Mouse (Mus musculus): ENCODE measurements around the gene Mgrn1. TPM values are rescaled to one million over a fixed set of nuclear protein-coding genes. Genes with fewer than 3 reads are reported as not detected.
A peak's percentile ranks its signal among the peaks of the same experiment; 100 is the strongest.

Mgrn1 gene
- polyA plus RNA-seq, 1 experiment from 2014 or later, result 30.4 TPM

GRCm38 (mm10) chr16:4910758-4911157, 24.7 kb downstream of the Mgrn1 start:
- H3K36me3 ChIP-seq (ENCODE audit: control insufficient read depth, insufficient read depth), result peaks cover 7% of the 10 kb centered on the region; the same call in 1 of the 2 replicates
- no peaks in the 10 kb centered on the region for H3K9me3 ChIP-seq (replicated peaks; ENCODE audit: control insufficient read depth, low read length)
- H3K4me1 ChIP-seq (ENCODE audit: control insufficient read depth, low read depth, low read length), result peaks cover 10% of the 10 kb centered on the region
- H3K27ac ChIP-seq (ENCODE audit: low read length), result no peak overlapping the region
- 81% methylated on average over 8 of the region's 8 CpGs for WGBS (ENCODE audit: insufficient replicate concordance)
- no peak overlapping the region for H3K4me3 ChIP-seq (ENCODE audit: low read depth, low read length)
- no peak for ATAC-seq (ENCODE audit: low read depth)
- no peak overlapping the region for H3K4me2 ChIP-seq (ENCODE audit: low read depth, low read length)
- H3K27me3 ChIP-seq (ENCODE audit: control insufficient read depth, insufficient read depth, low read depth, low read length), result no peaks in the 10 kb centered on the region
- H3K9ac ChIP-seq (ENCODE audit: low read depth, low read length), result no peak overlapping the region

- peaks cover 10% of the 10 kb centered on the region for H3K4me1 ChIP-seq (ENCODE audit: control insufficient read depth, low read depth, low read length)
- H3K27me3 ChIP-seq (ENCODE audit: control insufficient read depth, insufficient read depth, low read depth, low read length), result no peaks in the 10 kb centered on the region
- H3K36me3 ChIP-seq (ENCODE audit: control insufficient read depth, insufficient read depth), result peaks cover 9% of the 10 kb centered on the region; the same call in 1 of the 2 replicates
- H3K4me2 ChIP-seq (ENCODE audit: low read depth, low read length), result no peak overlapping the region
- H3K4me3 ChIP-seq (ENCODE audit: low read depth, low read length), result no peak overlapping the region
- ATAC-seq (ENCODE audit: low read depth), result no peak; the same call in 1 of the 2 replicates
- no peaks in the 10 kb centered on the region for H3K9me3 ChIP-seq (replicated peaks; ENCODE audit: control insufficient read depth, low read length)
- H3K27ac ChIP-seq (ENCODE audit: low read length), result peak overlapping the region; percentile 81
- 56% methylated on average over 10 of the region's 10 CpGs for WGBS (ENCODE audit: insufficient replicate concordance)
- H3K9ac ChIP-seq (ENCODE audit: low read depth, low read length), result no peak overlapping the region
Measured at GRCm38 (mm10) chr16:4912074-4912648, 26.1 kb downstream of the Mgrn1 start.

- Histone ChIP-seq H3K9ac (ENCODE audit: low read depth, low read length) (no peak overlapping the region), H3K4me2 (ENCODE audit: low read depth, low read length) (peak overlapping the region; percentile 2; the same call in 1 of the 2 replicates)
Measured at GRCm38 (mm10) chr16:4912907-4913782, 27.1 kb downstream of the Mgrn1 start.

GRCm38 (mm10) chr16:4913783-4914735, 28.0 kb downstream of the Mgrn1 start:
- Histone ChIP-seq H3K9ac (ENCODE audit: low read depth, low read length) (no peak overlapping the region), H3K4me1 (ENCODE audit: control insufficient read depth, low read depth, low read length) (peaks cover 8% of the 10 kb centered on the region), H3K36me3 (ENCODE audit: control insufficient read depth, insufficient read depth) (peaks cover 9% of the 10 kb centered on the region; the same call in 1 of the 2 replicates), H3K4me3 (ENCODE audit: low read depth, low read length) (no peak overlapping the region), H3K27me3 (ENCODE audit: control insufficient read depth, insufficient read depth, low read depth, low read length) (no peaks in the 10 kb centered on the region), H3K9me3 (replicated peaks; ENCODE audit: control insufficient read depth, low read length) (no peaks in the 10 kb centered on the region), H3K27ac (ENCODE audit: low read length) (peak overlapping the region; percentile 81; the same call in 1 of the 2 replicates), H3K4me2 (ENCODE audit: low read depth, low read length) (peak overlapping the region; percentile 2; the same call in 1 of the 2 replicates)
- ATAC-seq (ENCODE audit: low read depth), result peak; percentile 49; the same call in 1 of the 2 replicates
- 31% methylated on average over 12 of the region's 12 CpGs for WGBS (ENCODE audit: insufficient replicate concordance)

More at GRCm38 (mm10) chr16:4912907-4913782, 27.1 kb downstream of the Mgrn1 start:
- H3K36me3 ChIP-seq (ENCODE audit: control insufficient read depth, insufficient read depth), result peaks cover 9% of the 10 kb centered on the region; the same call in 1 of the 2 replicates
- peak overlapping the region; percentile 81 for H3K27ac ChIP-seq (ENCODE audit: low read length)
- ATAC-seq (ENCODE audit: low read depth), result peak; percentile 40
- H3K4me3 ChIP-seq (ENCODE audit: low read depth, low read length), result no peak overlapping the region
- no peaks in the 10 kb centered on the region for H3K9me3 ChIP-seq (replicated peaks; ENCODE audit: control insufficient read depth, low read length)
- WGBS (ENCODE audit: insufficient replicate concordance), result 52% methylated on average over 11 of the region's 11 CpGs
- no peaks in the 10 kb centered on the region for H3K27me3 ChIP-seq (ENCODE audit: control insufficient read depth, insufficient read depth, low read depth, low read length)
- H3K4me1 ChIP-seq (ENCODE audit: control insufficient read depth, low read depth, low read length), result peaks cover 10% of the 10 kb centered on the region

- Histone ChIP-seq H3K4me2 (ENCODE audit: low read depth, low read length) (no peak overlapping the region), H3K27me3 (ENCODE audit: control insufficient read depth, insufficient read depth, low read depth, low read length) (no peaks in the 10 kb centered on the region), H3K4me1 (ENCODE audit: control insufficient read depth, low read depth, low read length) (peaks cover 8% of the 10 kb centered on the region), H3K9me3 (replicated peaks; ENCODE audit: control insufficient read depth, low read length) (no peaks in the 10 kb centered on the region), H3K9ac (ENCODE audit: low read depth, low read length) (no peak overlapping the region), H3K36me3 (ENCODE audit: control insufficient read depth, insufficient read depth) (peaks cover 9% of the 10 kb centered on the region; the same call in 1 of the 2 replicates), H3K4me3 (ENCODE audit: low read depth, low read length) (no peak overlapping the region), H3K27ac (ENCODE audit: low read length) (no peak overlapping the region)
- 53% methylated on average over 3 of the region's 3 CpGs for WGBS (ENCODE audit: insufficient replicate concordance)
- ATAC-seq (ENCODE audit: low read depth), result no peak
Measured at GRCm38 (mm10) chr16:4915931-4916330, 29.9 kb downstream of the Mgrn1 start.

- Histone ChIP-seq H3K27ac (ENCODE audit: low read length) (no peak overlapping the region), H3K4me2 (ENCODE audit: low read depth, low read length) (no peak overlapping the region), H3K36me3 (ENCODE audit: control insufficient read depth, insufficient read depth) (peaks cover 5% of the 10 kb centered on the region; the same call in 1 of the 2 replicates), H3K4me3 (ENCODE audit: low read depth, low read length) (no peak overlapping the region), H3K4me1 (ENCODE audit: control insufficient read depth, low read depth, low read length) (peaks cover 8% of the 10 kb centered on the region), H3K9me3 (replicated peaks; ENCODE audit: control insufficient read depth, low read length) (no peaks in the 10 kb centered on the region), H3K27me3 (ENCODE audit: control insufficient read depth, insufficient read depth, low read depth, low read length) (no peaks in the 10 kb centered on the region), H3K9ac (ENCODE audit: low read depth, low read length) (no peak overlapping the region)
- no peak for ATAC-seq (ENCODE audit: low read depth)
- 60% methylated on average over 2 of the region's 2 CpGs for WGBS (ENCODE audit: insufficient replicate concordance)
Measured at GRCm38 (mm10) chr16:4916608-4917007, 30.6 kb downstream of the Mgrn1 start.

- H3K27ac ChIP-seq (ENCODE audit: low read length), result no peak overlapping the region
- no peak overlapping the region for H3K9ac ChIP-seq (ENCODE audit: low read depth, low read length)
- no peak overlapping the region for H3K4me2 ChIP-seq (ENCODE audit: low read depth, low read length)
- WGBS (ENCODE audit: insufficient replicate concordance), result 49% methylated on average over 4 of the region's 4 CpGs
- H3K4me3 ChIP-seq (ENCODE audit: low read depth, low read length), result no peak overlapping the region
- ATAC-seq (ENCODE audit: low read depth), result no peak
- H3K4me1 ChIP-seq (ENCODE audit: control insufficient read depth, low read depth, low read length), result no peaks in the 10 kb centered on the region
- no peaks in the 10 kb centered on the region for H3K27me3 ChIP-seq (ENCODE audit: control insufficient read depth, insufficient read depth, low read depth, low read length)
- no peaks in the 10 kb centered on the region for H3K9me3 ChIP-seq (replicated peaks; ENCODE audit: control insufficient read depth, low read length)
- H3K36me3 ChIP-seq (ENCODE audit: control insufficient read depth, insufficient read depth), result peaks cover 6% of the 10 kb centered on the region
Measured at GRCm38 (mm10) chr16:4920556-4920955, 34.5 kb downstream of the Mgrn1 start.

- ATAC-seq (ENCODE audit: low read depth), result no peak
- no peaks in the 10 kb centered on the region for H3K27me3 ChIP-seq (ENCODE audit: control insufficient read depth, insufficient read depth, low read depth, low read length)
- H3K27ac ChIP-seq (ENCODE audit: low read length), result no peak overlapping the region
- H3K4me1 ChIP-seq (ENCODE audit: control insufficient read depth, low read depth, low read length), result no peaks in the 10 kb centered on the region; the same call in 1 of the 2 replicates
- H3K9ac ChIP-seq (ENCODE audit: low read depth, low read length), result no peak overlapping the region
- H3K36me3 ChIP-seq (ENCODE audit: control insufficient read depth, insufficient read depth), result peaks cover 6% of the 10 kb centered on the region
- no peak overlapping the region for H3K4me3 ChIP-seq (ENCODE audit: low read depth, low read length)
- no peak overlapping the region for H3K4me2 ChIP-seq (ENCODE audit: low read depth, low read length)
- no peaks in the 10 kb centered on the region for H3K9me3 ChIP-seq (replicated peaks; ENCODE audit: control insufficient read depth, low read length)
- WGBS (ENCODE audit: insufficient replicate concordance), result 69% methylated on average over 6 of the region's 6 CpGs
Measured at GRCm38 (mm10) chr16:4922481-4922880, 36.4 kb downstream of the Mgrn1 start.
